Mouse (Mus musculus) myocyte (in vitro differentiated cells): Measurements from ENCODE around the gene Mctp1.

ENCODE experiments used
- CEBPB ChIP-seq: IDR thresholded peaks from 2 replicates; pipeline ENCODE4 v1.6.1; 2011; ENCODE audit warnings: mild to moderate bottlenecking, moderate library complexity; ENCODE audit not compliant: poor library complexity, insufficient read depth, severe bottlenecking
- E2F4 ChIP-seq: IDR thresholded peaks from one replicate; pipeline ENCODE4 v1.6.1; 2011; ENCODE audit warnings: mild to moderate bottlenecking, control low read depth, moderate library complexity; ENCODE audit not compliant: insufficient read depth
- MAX ChIP-seq: IDR thresholded peaks from one replicate; pipeline ENCODE4 v1.6.1; 2011; ENCODE audit warnings: low read depth, mild to moderate bottlenecking, control low read depth
- MYOD1 ChIP-seq, 3 experiments: IDR thresholded peaks; one replicate each; pipeline ENCODE4 v1.6.1; 2011; ENCODE audit warnings: control low read depth in 2 of 3, low read depth in 2 of 3, mild to moderate bottlenecking in 2 of 3, moderate library complexity in 1 of 3; ENCODE audit not compliant: insufficient read length in 2 of 3, control insufficient read depth in 1 of 3
- MYOG ChIP-seq, 3 experiments: IDR thresholded peaks; one replicate each; pipeline ENCODE4 v1.6.1; 2011; ENCODE audit warnings: control low read depth in 2 of 3, low read depth in 2 of 3, mild to moderate bottlenecking in 2 of 3; ENCODE audit not compliant: insufficient read length in 2 of 3, control insufficient read depth in 1 of 3, insufficient read depth in 1 of 3
- POLR2A ChIP-seq: IDR thresholded peaks from one replicate; pipeline ENCODE4 v1.6.1; 2011; ENCODE audit warnings: low read depth, mild to moderate bottlenecking, control low read depth, moderate library complexity; ENCODE audit not compliant: insufficient read length
- POLR2AphosphoS2 ChIP-seq: IDR thresholded peaks from one replicate; pipeline ENCODE4 v1.6.1; 2011; ENCODE audit warnings: low read depth, control low read depth; ENCODE audit not compliant: insufficient read length
- SRF ChIP-seq: IDR thresholded peaks from one replicate; pipeline ENCODE4 v1.6.1; 2011; ENCODE audit warnings: low read depth; ENCODE audit not compliant: control insufficient read depth, insufficient read length
- TCF12 ChIP-seq: IDR thresholded peaks from one replicate; pipeline ENCODE4 v1.6.1; 2011; ENCODE audit warnings: mild to moderate bottlenecking, control low read depth; ENCODE audit not compliant: poor library complexity, insufficient read depth, severe bottlenecking
- TCF3 ChIP-seq: IDR thresholded peaks from one replicate; pipeline ENCODE4 v1.6.1; 2011; ENCODE audit warnings: low read depth, control low read depth; ENCODE audit not compliant: insufficient read length
- USF1 ChIP-seq: IDR thresholded peaks from one replicate; pipeline ENCODE4 v1.6.1; 2011; ENCODE audit warnings: low read depth, mild to moderate bottlenecking, control low read depth, moderate library complexity

DNA sequence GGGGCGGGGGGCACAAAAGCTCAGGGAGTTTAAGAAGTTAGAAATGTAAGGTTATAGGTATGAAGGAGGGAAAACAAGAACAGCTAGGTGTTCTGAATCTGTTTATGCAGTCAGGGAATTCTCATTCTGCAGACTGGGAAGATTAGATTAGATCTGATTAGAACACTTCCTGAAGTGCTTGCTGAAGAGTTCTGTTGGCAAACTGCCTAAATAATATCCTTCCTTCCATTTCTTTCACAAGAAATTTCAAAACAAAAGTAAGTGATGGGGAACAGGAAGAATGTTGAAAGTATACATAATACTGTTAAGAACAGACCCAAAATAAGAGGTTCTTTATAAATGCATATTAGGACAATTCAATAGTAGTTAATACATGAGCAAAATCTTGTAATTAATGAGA is 678.9 kb downstream of the Mctp1 start:
- TF ChIP-seq USF1, result no peak
- no peak for TF ChIP-seq POLR2A
- TF ChIP-seq MYOD1 (IDR thresholded peaks at IDR 0.05; ENCODE audit: control insufficient read depth in 1 of 3, insufficient read length in 2 of 3, low read depth in 2 of 3), result no peak
- TF ChIP-seq E2F4, result no peak
- TF ChIP-seq MAX, result no peak
- no peak for TF ChIP-seq CEBPB
- no peak for TF ChIP-seq SRF
- no peak for TF ChIP-seq POLR2AphosphoS2
- no peak for TF ChIP-seq MYOG (IDR thresholded peaks at IDR 0.05; ENCODE audit: control insufficient read depth in 1 of 3, insufficient read depth in 1 of 3, insufficient read length in 2 of 3, low read depth in 2 of 3)
- TF ChIP-seq TCF12, result no peak
- TF ChIP-seq TCF3, result no peak
